Mouse (Mus musculus) embryo, embryonic 11.5 days (tissue): ENCODE results near the gene Pdcd1lg2.
"Not testable (repeated sequence)": the region's sequence is repeated elsewhere in the genome, so short reads cannot be mapped to it uniquely, and the experiment has no call there.

Source experiments
- DNase-seq: peaks from one replicate; pipeline ENCODE4 v3.0.0-alpha.2; 2012; ENCODE audit warnings: low read depth, low spot score

Pdcd1lg2 gene

DNA sequence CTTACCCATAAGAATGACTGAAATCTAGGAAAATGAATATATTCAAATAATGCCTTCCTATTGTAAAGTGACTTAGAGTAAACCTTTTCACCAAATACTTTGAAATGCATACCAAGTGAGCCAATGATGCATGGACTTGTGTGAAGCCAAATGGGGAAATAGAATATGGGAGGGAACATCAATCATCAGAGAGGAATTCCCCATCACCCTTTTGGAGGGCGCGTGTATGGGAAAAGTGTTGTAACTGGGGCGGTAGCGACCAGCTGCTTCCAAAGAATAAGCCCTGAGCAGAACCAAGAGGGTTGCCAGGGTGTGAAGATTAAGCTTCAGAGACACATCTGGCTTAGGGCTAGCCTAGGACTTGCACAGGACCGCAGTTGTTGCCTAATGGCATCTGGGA, 27.4 kb upstream of the Pdcd1lg2 start:
- DNase-seq, result no peak

DNA sequence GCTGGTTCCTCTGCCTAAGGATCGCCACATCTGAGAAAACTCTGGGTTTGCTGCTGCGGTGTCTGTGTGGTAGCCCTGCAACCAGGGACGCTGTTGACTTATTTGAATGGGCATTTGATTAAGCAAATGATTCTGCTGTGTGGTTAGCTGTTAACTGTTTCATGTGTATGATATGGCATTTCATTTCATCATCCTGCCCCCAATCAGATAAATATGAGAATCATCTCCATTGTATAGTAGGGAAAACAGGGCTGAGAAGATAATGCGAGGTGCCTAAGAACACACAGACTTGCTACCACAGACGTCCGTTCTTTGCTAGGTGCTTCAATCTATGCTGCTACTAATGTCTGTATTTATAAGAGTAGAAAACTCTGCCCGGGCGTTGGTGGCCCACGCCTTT, 26.3 kb upstream of the Pdcd1lg2 start:
- DNase-seq, result no peak

- no peak for DNase-seq
Measured at GRCm38 (mm10) chr19:29384994-29385393, 25.7 kb upstream of the Pdcd1lg2 start.

- DNase-seq, result no peak
Measured at GRCm38 (mm10) chr19:29385822-29386221, 24.9 kb upstream of the Pdcd1lg2 start.

DNA sequence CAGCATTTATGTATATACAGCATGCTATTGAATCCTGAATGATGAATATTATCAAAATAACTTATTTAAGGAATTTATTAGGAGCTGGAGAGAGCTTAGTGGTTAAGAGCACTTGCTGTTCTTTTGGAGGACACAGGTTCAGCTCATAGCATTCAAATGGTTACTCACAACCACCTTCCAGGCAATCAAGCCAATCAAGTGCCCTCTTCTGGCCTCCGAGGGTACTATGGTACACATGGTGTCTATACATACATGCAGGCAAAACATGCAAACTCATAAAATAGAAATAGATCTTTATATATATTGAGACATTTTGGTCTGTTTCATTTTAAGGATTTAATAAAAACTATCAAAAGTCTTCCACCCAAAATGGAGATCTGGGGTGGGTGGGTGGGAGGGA, 21.9 kb upstream of the Pdcd1lg2 start:
- no peak for DNase-seq

- DNase-seq, result no peak
Measured at GRCm38 (mm10) chr19:29390483-29390882, 20.2 kb upstream of the Pdcd1lg2 start.

GRCm38 (mm10) chr19:29391279-29391678, 19.4 kb upstream of the Pdcd1lg2 start:
- no peak for DNase-seq

DNA sequence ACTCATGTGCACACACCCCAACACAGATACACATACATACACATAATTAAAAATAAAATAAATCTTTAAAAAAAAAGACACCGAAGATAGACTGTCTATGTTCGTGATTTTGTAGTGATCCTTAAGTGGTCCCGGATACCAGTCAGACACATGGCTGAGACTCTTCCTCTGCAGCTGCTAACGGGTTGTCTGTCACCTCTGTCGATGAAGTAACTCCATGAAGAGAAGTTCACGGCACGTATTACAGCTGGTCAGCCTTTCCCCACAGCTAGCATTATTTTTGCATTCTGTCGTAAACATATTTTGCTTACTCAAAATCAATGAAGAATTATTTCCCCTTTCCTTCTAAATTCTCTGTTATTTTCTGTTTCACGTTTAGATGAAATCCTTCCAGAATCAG, 17.4 kb upstream of the Pdcd1lg2 start:
- DNase-seq, result no peak

GRCm38 (mm10) chr19:29394721-29395120, 16.0 kb upstream of the Pdcd1lg2 start:
- DNase-seq, result no peak

DNA sequence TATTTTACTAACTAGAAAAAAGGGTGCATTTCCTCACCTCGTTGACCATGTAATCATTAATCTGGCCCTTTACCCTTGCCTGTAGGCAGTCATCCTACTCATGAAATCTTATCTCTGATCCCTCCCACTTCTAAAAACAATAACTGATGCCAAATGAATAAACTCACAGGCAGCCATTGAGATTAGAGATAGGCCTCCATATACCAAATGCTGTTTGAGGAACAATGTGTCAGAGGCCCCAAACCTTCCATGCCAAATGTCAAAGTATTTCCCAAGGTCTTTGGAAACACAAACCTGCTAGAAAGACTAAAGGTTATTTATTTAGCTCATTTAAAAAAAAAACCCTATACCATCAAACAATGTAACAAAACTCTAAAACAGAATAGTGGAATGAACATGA, 14.4 kb upstream of the Pdcd1lg2 start:
- DNase-seq, result no peak

DNA sequence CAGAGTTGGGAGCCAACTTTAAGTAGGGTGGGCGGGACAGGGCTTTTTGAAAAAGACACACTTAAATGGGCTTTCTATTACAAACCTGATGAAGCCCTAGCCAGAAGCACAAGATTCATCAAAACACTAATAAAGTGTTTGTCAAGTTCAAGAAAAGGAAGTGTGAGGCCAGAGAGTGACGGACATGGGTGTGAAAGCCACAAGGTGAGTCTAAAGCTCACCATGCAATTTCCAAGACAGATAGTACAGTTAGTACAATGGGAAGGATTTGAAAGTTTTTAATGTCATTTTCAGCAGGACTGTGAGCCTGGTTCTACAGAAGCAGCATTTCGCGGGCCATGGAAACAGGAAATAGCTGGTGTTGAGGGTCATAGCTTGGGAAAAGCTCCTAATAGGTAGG, 10.9 kb upstream of the Pdcd1lg2 start:
- no peak for DNase-seq

DNA sequence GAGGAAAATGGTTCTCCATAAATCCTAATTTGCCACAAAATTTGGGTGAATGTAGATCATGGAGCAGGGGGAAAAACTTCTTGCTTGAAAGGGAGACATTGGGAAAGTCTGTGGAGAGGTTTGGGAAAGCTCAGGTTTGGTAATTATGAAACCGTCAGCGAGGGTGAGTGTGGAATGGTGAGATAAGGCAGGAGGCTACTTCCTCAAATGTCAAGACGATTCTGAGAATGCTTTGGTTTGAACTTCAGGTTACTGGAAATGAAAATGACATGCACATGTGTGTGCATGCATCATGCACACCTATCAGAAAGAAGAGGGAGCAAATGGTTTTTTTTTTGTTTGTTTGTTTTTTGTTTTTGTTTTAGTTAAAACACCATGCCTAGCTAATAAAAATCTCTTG, 10.3 kb upstream of the Pdcd1lg2 start:
- DNase-seq, result no peak

- no peak for DNase-seq
Measured at GRCm38 (mm10) chr19:29402621-29403020, 8.1 kb upstream of the Pdcd1lg2 start.

GRCm38 (mm10) chr19:29403251-29403650, 7.5 kb upstream of the Pdcd1lg2 start:
- no peak for DNase-seq

DNA sequence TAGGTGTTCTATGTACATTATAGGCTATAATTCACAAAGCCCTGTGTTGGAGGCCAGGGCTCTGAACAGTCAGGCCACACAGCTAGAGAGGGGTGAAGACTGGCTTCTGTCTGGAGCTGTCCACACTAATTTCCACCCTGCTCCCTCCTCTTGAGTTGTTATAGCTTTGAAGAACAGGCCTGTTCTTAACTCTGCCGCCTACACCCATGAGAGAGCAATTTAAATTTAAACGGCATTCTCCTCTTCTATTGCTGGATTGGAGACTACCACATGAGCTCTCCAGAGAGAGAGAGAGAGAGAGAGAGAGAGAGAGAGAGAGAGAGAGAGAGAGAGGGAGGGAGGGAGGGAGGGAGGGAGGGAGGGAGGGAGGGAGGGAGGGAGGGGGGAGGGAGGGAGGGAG, 5.3 kb upstream of the Pdcd1lg2 start:
- DNase-seq, result no peak

GRCm38 (mm10) chr19:29406042-29407017, 4.4 kb upstream of the Pdcd1lg2 start:
- DNase-seq, result no peak

- peak; percentile 34 for DNase-seq
Measured at GRCm38 (mm10) chr19:29412476-29413420, 2.0 kb downstream of the Pdcd1lg2 start.

- no peak for DNase-seq
Measured at GRCm38 (mm10) chr19:29414513-29414912, 3.8 kb downstream of the Pdcd1lg2 start.

DNA sequence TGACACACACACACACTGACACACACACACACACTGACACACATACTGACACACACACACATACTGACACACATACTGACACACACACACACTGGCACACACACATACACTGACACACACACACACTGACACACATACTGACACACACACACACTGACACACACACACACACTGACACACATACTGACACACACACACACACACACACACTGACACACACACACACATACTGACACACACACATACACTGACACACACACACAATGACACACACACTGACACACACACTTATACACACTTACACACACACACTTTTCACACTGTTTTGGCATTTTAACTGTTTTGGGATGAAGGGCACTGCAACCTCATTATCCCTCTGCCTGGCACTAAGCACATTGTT, 4.2 kb downstream of the Pdcd1lg2 start:
- not testable (repeated sequence) for DNase-seq

DNA sequence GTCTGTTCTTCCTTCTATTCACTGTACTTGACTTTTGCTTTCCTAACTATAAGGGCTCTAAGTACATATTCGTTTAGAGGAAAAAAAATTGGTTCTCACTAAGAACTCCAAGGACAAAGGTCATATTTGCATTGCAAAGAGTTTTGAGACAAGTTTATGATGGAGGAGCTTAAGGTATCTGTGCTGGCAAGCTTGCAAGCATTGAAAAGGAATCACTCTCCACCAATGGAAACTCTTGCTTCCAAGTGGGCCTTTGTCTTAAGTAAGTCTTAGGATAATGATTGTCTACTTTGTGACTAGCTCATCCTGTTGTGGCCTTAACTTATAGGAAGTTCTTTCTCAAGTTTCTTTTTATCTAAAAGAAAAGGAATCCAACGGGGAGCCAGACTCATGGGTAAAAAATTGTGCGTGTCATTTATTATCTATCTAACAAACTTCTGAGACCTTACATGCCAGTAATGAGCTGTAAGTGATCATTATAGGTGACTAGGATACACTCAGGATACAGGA, 5.7 kb downstream of the Pdcd1lg2 start:
- no peak for DNase-seq

- DNase-seq, result no peak
Measured at GRCm38 (mm10) chr19:29417188-29417587, 6.5 kb downstream of the Pdcd1lg2 start.

- DNase-seq, result no peak
Measured at GRCm38 (mm10) chr19:29417894-29418293, 7.2 kb downstream of the Pdcd1lg2 start.
